Mouse (Mus musculus): Measurements from ENCODE around the gene AI481877. TPM values are rescaled to one million over a fixed set of nuclear protein-coding genes. Genes with fewer than 3 reads are reported as not detected.
A peak's percentile ranks its signal among the peaks of the same experiment; 100 is the strongest.

Gene AI481877
- polyA plus RNA-seq, 1 experiment from 2014 or later = not detected

- ATAC-seq (replicated peaks; ENCODE audit: low FRiP score) = no peak
Measured at GRCm38 (mm10) chr4:59108721-59109120, 30.1 kb downstream of the AI481877 start.

DNA sequence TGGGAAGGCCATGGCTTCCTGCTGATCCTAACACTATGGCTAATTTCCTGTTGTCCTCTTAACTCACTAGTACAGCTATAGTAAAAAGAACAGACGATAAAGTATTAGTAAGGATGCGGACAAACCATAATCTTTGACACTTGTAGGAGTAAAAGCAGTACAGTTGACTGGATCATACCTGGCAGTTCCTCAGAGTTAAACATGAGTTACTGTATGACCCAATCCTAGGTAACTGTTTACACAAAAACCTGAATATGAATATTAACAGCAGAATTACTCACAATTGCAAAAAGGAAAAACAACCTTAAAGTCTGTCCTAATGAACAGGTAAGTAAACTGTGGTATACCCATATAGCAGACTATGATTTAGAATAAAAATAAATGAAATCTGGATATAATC lies 30.9 kb downstream of the AI481877 start:
- H3K9me3 ChIP-seq (ENCODE audit: control insufficient read depth, low read length) = no peaks in the 10 kb centered on the region
- no peak overlapping the region for H3K9ac ChIP-seq (ENCODE audit: low read length)
- WGBS = 83% methylated on average over 2 of the region's 2 CpGs
- no peaks in the 10 kb centered on the region for H3K36me3 ChIP-seq (ENCODE audit: control insufficient read depth, insufficient read depth, low read length)
- no peaks in the 10 kb centered on the region for H3K4me1 ChIP-seq (replicated peaks; ENCODE audit: control insufficient read depth, insufficient read depth, low read length)
- no peak overlapping the region for H3K4me3 ChIP-seq (ENCODE audit: low read depth, low read length)
- H3K27me3 ChIP-seq (ENCODE audit: control insufficient read depth, insufficient read depth, low read length) = no peaks in the 10 kb centered on the region
- DNase-seq (ENCODE audit: low spot score) = no peak
- no peak overlapping the region for H3K4me2 ChIP-seq (ENCODE audit: low read depth, low read length, severe bottlenecking)
- no peak overlapping the region for H3K27ac ChIP-seq (ENCODE audit: low read depth, low read length)
- no peak for ATAC-seq (replicated peaks; ENCODE audit: low FRiP score)

More at GRCm38 (mm10) chr4:59108721-59109120, 30.1 kb downstream of the AI481877 start:
- DNase-seq (ENCODE audit: low spot score) = no peak
- H3K27ac ChIP-seq (ENCODE audit: low read depth, low read length) = no peak overlapping the region
- H3K4me3 ChIP-seq (ENCODE audit: low read depth, low read length) = no peak overlapping the region
- no peak overlapping the region for H3K9ac ChIP-seq (ENCODE audit: low read length)
- H3K36me3 ChIP-seq (ENCODE audit: control insufficient read depth, insufficient read depth, low read length) = no peaks in the 10 kb centered on the region
- no peaks in the 10 kb centered on the region for H3K27me3 ChIP-seq (ENCODE audit: control insufficient read depth, insufficient read depth, low read length)
- no peaks in the 10 kb centered on the region for H3K4me1 ChIP-seq (replicated peaks; ENCODE audit: control insufficient read depth, insufficient read depth, low read length)
- H3K4me2 ChIP-seq (ENCODE audit: low read depth, low read length, severe bottlenecking) = no peak overlapping the region
- no peaks in the 10 kb centered on the region for H3K9me3 ChIP-seq (ENCODE audit: control insufficient read depth, low read length)
- 88% methylated on average over 4 of the region's 4 CpGs for WGBS

- no peak overlapping the region for H3K27ac ChIP-seq (ENCODE audit: low read depth, low read length)
- H3K36me3 ChIP-seq (ENCODE audit: control insufficient read depth, insufficient read depth, low read length) = no peaks in the 10 kb centered on the region
- H3K4me3 ChIP-seq (ENCODE audit: low read depth, low read length) = no peak overlapping the region
- 81% methylated on average over 5 of the region's 5 CpGs for WGBS
- ATAC-seq (replicated peaks; ENCODE audit: low FRiP score) = no peak
- no peak for DNase-seq (ENCODE audit: low spot score)
- H3K27me3 ChIP-seq (ENCODE audit: control insufficient read depth, insufficient read depth, low read length) = no peaks in the 10 kb centered on the region
- H3K9me3 ChIP-seq (ENCODE audit: control insufficient read depth, low read length) = no peaks in the 10 kb centered on the region
- no peak overlapping the region for H3K4me2 ChIP-seq (ENCODE audit: low read depth, low read length, severe bottlenecking)
- no peaks in the 10 kb centered on the region for H3K4me1 ChIP-seq (replicated peaks; ENCODE audit: control insufficient read depth, insufficient read depth, low read length)
- no peak overlapping the region for H3K9ac ChIP-seq (ENCODE audit: low read length)
Measured at GRCm38 (mm10) chr4:59106661-59107060, 32.1 kb downstream of the AI481877 start.

- H3K9me3 ChIP-seq (ENCODE audit: control insufficient read depth, low read length) = no peaks in the 10 kb centered on the region
- no peaks in the 10 kb centered on the region for H3K27me3 ChIP-seq (ENCODE audit: control insufficient read depth, insufficient read depth, low read length)
- no peak overlapping the region for H3K9ac ChIP-seq (ENCODE audit: low read length)
- no peaks in the 10 kb centered on the region for H3K4me1 ChIP-seq (replicated peaks; ENCODE audit: control insufficient read depth, insufficient read depth, low read length)
- DNase-seq (ENCODE audit: low spot score) = no peak
- H3K4me2 ChIP-seq (ENCODE audit: low read depth, low read length, severe bottlenecking) = no peak overlapping the region
- no peak overlapping the region for H3K27ac ChIP-seq (ENCODE audit: low read depth, low read length)
- H3K36me3 ChIP-seq (ENCODE audit: control insufficient read depth, insufficient read depth, low read length) = no peaks in the 10 kb centered on the region
- no peak overlapping the region for H3K4me3 ChIP-seq (ENCODE audit: low read depth, low read length)
- no peak for ATAC-seq (replicated peaks; ENCODE audit: low FRiP score)
- 91% methylated on average over 2 of the region's 2 CpGs for WGBS
Measured at GRCm38 (mm10) chr4:59104166-59104565, 34.6 kb downstream of the AI481877 start.

GRCm38 (mm10) chr4:59096393-59096792 lies 42.4 kb downstream of the AI481877 start:
- Histone ChIP-seq H3K4me3 (ENCODE audit: low read depth, low read length) (no peak overlapping the region), H3K4me2 (ENCODE audit: low read depth, low read length, severe bottlenecking) (no peak overlapping the region), H3K36me3 (ENCODE audit: control insufficient read depth, insufficient read depth, low read length) (no peaks in the 10 kb centered on the region), H3K27me3 (ENCODE audit: control insufficient read depth, insufficient read depth, low read length) (no peaks in the 10 kb centered on the region), H3K4me1 (replicated peaks; ENCODE audit: control insufficient read depth, insufficient read depth, low read length) (no peaks in the 10 kb centered on the region), H3K27ac (ENCODE audit: low read depth, low read length) (no peak overlapping the region), H3K9me3 (ENCODE audit: control insufficient read depth, low read length) (no peaks in the 10 kb centered on the region), H3K9ac (ENCODE audit: low read length) (no peak overlapping the region)
- DNase-seq (ENCODE audit: low spot score) = peak; percentile 72
- ATAC-seq (replicated peaks; ENCODE audit: low FRiP score) = peak; percentile 77

DNA sequence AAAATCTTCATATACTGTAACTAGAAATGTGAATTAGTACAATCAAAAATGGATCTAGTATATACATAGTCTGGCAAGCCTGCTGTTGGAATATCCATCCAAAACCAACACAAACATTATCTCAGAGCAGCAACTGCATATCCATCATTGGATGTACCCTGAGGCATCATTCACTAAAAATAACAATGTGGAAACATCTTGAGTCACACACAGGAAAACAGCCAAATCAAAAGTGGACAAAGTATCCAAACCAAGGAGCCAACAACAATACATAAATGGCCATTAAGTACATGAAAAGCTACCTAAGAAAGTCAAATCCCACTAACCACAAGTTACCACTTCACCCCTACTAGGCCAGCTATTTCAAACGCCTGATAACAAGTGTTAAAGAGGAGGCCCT lies 49.4 kb downstream of the AI481877 start:
- 58% methylated on average over 1 of the region's 1 CpGs for WGBS
- DNase-seq (ENCODE audit: low spot score) (no peak), ATAC-seq (replicated peaks; ENCODE audit: low FRiP score) (no peak)
- no peaks in the 10 kb centered on the region for H3K36me3 ChIP-seq (ENCODE audit: control insufficient read depth, insufficient read depth, low read length)
- no peak overlapping the region for H3K27ac ChIP-seq (ENCODE audit: low read depth, low read length)
- no peaks in the 10 kb centered on the region for H3K4me1 ChIP-seq (replicated peaks; ENCODE audit: control insufficient read depth, insufficient read depth, low read length)
- no peak overlapping the region for H3K4me3 ChIP-seq (ENCODE audit: low read depth, low read length)
- H3K9ac ChIP-seq (ENCODE audit: low read length) = no peak overlapping the region
- no peaks in the 10 kb centered on the region for H3K27me3 ChIP-seq (ENCODE audit: control insufficient read depth, insufficient read depth, low read length)
- no peak overlapping the region for H3K4me2 ChIP-seq (ENCODE audit: low read depth, low read length, severe bottlenecking)
- H3K9me3 ChIP-seq (ENCODE audit: control insufficient read depth, low read length) = no peaks in the 10 kb centered on the region

GRCm38 (mm10) chr4:59083430-59083829 lies 55.4 kb downstream of the AI481877 start:
- Histone ChIP-seq H3K36me3 (ENCODE audit: control insufficient read depth, insufficient read depth, low read length) (no peaks in the 10 kb centered on the region), H3K4me3 (ENCODE audit: low read depth, low read length) (no peak overlapping the region), H3K27me3 (ENCODE audit: control insufficient read depth, insufficient read depth, low read length) (no peaks in the 10 kb centered on the region), H3K9me3 (ENCODE audit: control insufficient read depth, low read length) (no peaks in the 10 kb centered on the region), H3K4me2 (ENCODE audit: low read depth, low read length, severe bottlenecking) (no peak overlapping the region), H3K27ac (ENCODE audit: low read depth, low read length) (no peak overlapping the region), H3K4me1 (replicated peaks; ENCODE audit: control insufficient read depth, insufficient read depth, low read length) (no peaks in the 10 kb centered on the region), H3K9ac (ENCODE audit: low read length) (no peak overlapping the region)
- 92% methylated on average over 2 of the region's 2 CpGs for WGBS
- DNase-seq (ENCODE audit: low spot score) = no peak
- no peak for ATAC-seq (replicated peaks; ENCODE audit: low FRiP score)

- Histone ChIP-seq H3K9me3 (ENCODE audit: control insufficient read depth, low read length) (no peaks in the 10 kb centered on the region), H3K4me1 (replicated peaks; ENCODE audit: control insufficient read depth, insufficient read depth, low read length) (no peaks in the 10 kb centered on the region), H3K36me3 (ENCODE audit: control insufficient read depth, insufficient read depth, low read length) (no peaks in the 10 kb centered on the region), H3K9ac (ENCODE audit: low read length) (no peak overlapping the region), H3K27me3 (ENCODE audit: control insufficient read depth, insufficient read depth, low read length) (no peaks in the 10 kb centered on the region), H3K4me3 (ENCODE audit: low read depth, low read length) (no peak overlapping the region), H3K4me2 (ENCODE audit: low read depth, low read length, severe bottlenecking) (no peak overlapping the region), H3K27ac (ENCODE audit: low read depth, low read length) (no peak overlapping the region)
- WGBS = 40% methylated on average over 3 of the region's 3 CpGs
- ATAC-seq (replicated peaks; ENCODE audit: low FRiP score) (no peak), DNase-seq (ENCODE audit: low spot score) (no peak)
Measured at GRCm38 (mm10) chr4:59069276-59069675, 69.5 kb downstream of the AI481877 start.

DNA sequence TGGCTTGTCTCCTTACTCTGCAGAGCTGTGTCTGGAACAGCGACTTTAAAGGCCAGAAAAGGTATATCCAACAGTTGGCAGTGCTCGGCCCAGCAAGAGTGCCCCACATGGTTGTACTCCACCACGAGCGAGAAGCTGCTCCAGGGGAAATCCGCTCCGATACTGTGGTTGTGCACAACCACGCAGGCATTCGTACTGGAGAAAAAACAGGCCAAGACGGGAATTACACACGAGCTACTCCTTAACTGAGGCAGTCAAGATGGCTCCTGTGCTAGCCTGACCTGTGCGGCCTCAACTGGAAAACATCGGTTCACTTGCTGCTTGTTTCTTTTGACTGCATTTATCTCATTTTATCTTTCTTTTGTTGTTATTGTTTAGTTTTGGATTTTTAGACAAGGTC lies 76.3 kb downstream of the AI481877 start:
- Histone ChIP-seq H3K36me3 (ENCODE audit: control insufficient read depth, insufficient read depth, low read length) (no peaks in the 10 kb centered on the region), H3K27ac (ENCODE audit: low read depth, low read length) (no peak overlapping the region), H3K4me3 (ENCODE audit: low read depth, low read length) (no peak overlapping the region), H3K9me3 (ENCODE audit: control insufficient read depth, low read length) (no peaks in the 10 kb centered on the region), H3K4me2 (ENCODE audit: low read depth, low read length, severe bottlenecking) (no peak overlapping the region), H3K4me1 (replicated peaks; ENCODE audit: control insufficient read depth, insufficient read depth, low read length) (no peaks in the 10 kb centered on the region), H3K27me3 (ENCODE audit: control insufficient read depth, insufficient read depth, low read length) (no peaks in the 10 kb centered on the region), H3K9ac (ENCODE audit: low read length) (no peak overlapping the region)
- DNase-seq (ENCODE audit: low spot score) (no peak), ATAC-seq (replicated peaks; ENCODE audit: low FRiP score) (no peak)
- 77% methylated on average over 12 of the region's 12 CpGs for WGBS

All from forebrain, embryonic 11.5 days (tissue).